14 mouse cellular contexts compared by ENCODE assay signal in the genomic region with DNA sequence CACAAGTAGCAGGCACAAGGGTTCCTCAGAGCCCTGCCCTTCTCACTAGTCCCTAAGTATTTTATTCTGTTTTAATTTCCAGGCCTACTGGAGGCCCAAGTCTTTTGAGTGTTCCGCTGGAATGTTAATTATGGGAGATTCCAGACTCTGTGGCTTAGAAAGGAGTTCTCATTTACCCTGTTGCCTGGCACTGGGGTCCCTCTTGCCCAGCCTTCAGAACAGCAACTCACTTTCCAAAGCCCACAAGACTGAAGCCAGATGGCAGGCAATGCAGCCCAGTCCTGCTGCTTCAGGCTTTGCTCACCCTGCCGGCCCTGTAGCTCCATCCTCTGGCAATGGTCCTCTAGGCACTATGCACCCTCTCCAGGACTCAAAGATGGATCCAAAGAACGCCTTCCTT.
A peak's percentile ranks its signal among the peaks of the same experiment; 100 is the strongest.
DNase-seq lines count a peak whose midpoint lies in the region; ATAC-seq and TF ChIP-seq lines count a peak whose summit lies in the region.
"Had no signal": no experiment of that assay in that cellular context is flagged by ENCODE, and none has a peak within 500 bp of the region (broad histone marks: within the 10 kb centered on the region; RNA-seq: fewer than 3 reads in every experiment).

No protein-coding gene starts in this region.

- no peaks in the 10 kb centered on the region for H3K9me3 ChIP-seq in forebrain, embryonic 14.5 days (replicated peaks; ENCODE audit: control insufficient read depth, low read length)
- no peaks in the 10 kb centered on the region for H3K9me3 ChIP-seq in forebrain, embryonic 10.5 days
- H3K9me3 ChIP-seq in lung, embryonic 16.5 days (ENCODE audit: control insufficient read depth, low read length): no peaks in the 10 kb centered on the region
- H3K9me3 ChIP-seq: lung, embryonic 15.5 days; midbrain, embryonic 12.5 days; neural tube, embryonic 13.5 days had no signal

- no peak overlapping the region for H3K4me2 ChIP-seq in forebrain, embryonic 14.5 days (ENCODE audit: low read length)
- no peak overlapping the region for H3K4me2 ChIP-seq in lung, embryonic 16.5 days (ENCODE audit: low read depth, low read length)
- H3K4me2 ChIP-seq: lung, embryonic 15.5 days; midbrain, embryonic 12.5 days; neural tube, embryonic 13.5 days had no signal

- no peak overlapping the region for H3K9ac ChIP-seq in forebrain, embryonic 14.5 days (ENCODE audit: low read length)
- no peak overlapping the region for H3K9ac ChIP-seq in lung, embryonic 16.5 days (ENCODE audit: low read length)
- H3K9ac ChIP-seq: lung, embryonic 15.5 days; midbrain, embryonic 12.5 days; neural tube, embryonic 13.5 days had no signal

- no peaks in the 10 kb centered on the region for H3K27me3 ChIP-seq in forebrain, embryonic 14.5 days (replicated peaks; ENCODE audit: control insufficient read depth, insufficient read depth, low read length)
- no peaks in the 10 kb centered on the region for H3K27me3 ChIP-seq in forebrain, embryonic 10.5 days (ENCODE audit: poor library complexity, severe bottlenecking)
- no peaks in the 10 kb centered on the region for H3K27me3 ChIP-seq in lung, embryonic 16.5 days (ENCODE audit: control insufficient read depth, insufficient read depth, low read depth, low read length)
- H3K27me3 ChIP-seq: lung, embryonic 15.5 days; midbrain, embryonic 12.5 days; neural tube, embryonic 13.5 days had no signal

- H3K4me1 ChIP-seq in forebrain, embryonic 14.5 days (ENCODE audit: control insufficient read depth, insufficient read depth, low read length): no peaks in the 10 kb centered on the region
- H3K4me1 ChIP-seq in forebrain, embryonic 10.5 days: peaks cover 6% of the 10 kb centered on the region; the same call in 1 of the 2 replicates
- H3K4me1 ChIP-seq in lung, embryonic 16.5 days (replicated peaks; ENCODE audit: control insufficient read depth, insufficient read depth, low read length): no peaks in the 10 kb centered on the region
- H3K4me1 ChIP-seq in lung, adult 2 months (ENCODE audit: control insufficient read depth, insufficient read depth, low read length): no peaks in the 10 kb centered on the region
- H3K4me1 ChIP-seq: lung, embryonic 15.5 days; neural tube, embryonic 13.5 days had no signal

- WGBS in forebrain, embryonic 14.5 days: 66% methylated on average over 3 of the region's 3 CpGs
- 81% methylated on average over 3 of the region's 3 CpGs for WGBS in forebrain, embryonic 10.5 days
- 65% methylated on average over 3 of the region's 3 CpGs for WGBS in lung, embryonic 16.5 days
- 75% methylated on average over 3 of the region's 3 CpGs for WGBS in lung, adult 2 months

- peak; percentile 39 for DNase-seq in forebrain, embryonic 14.5 days (ENCODE audit: low spot score)
- DNase-seq in forebrain, embryonic 10.5 days (ENCODE audit: extremely low spot score, low spot score): no peak
- no peak for DNase-seq in lung, adult 2 months
- DNase-seq in layer of hippocampus, adult 8-10 months (ENCODE audit: low spot score in 2 of 2): peak; percentile 40 to 48
- DNase-seq in right cerebral cortex, postnatal 14 days: peak; percentile 11
- DNase-seq in kidney, postnatal 36 days: no peak
- DNase-seq: heart, adult 2 months; kidney, adult 2 months; retina, postnatal 1 day had no signal

- TF ChIP-seq POLR2A in lung, adult 2 months (IDR thresholded peaks at IDR 0.05; ENCODE audit: borderline replicate concordance, extremely low read depth, low read depth, low read length): no peak

- peak; percentile 57; the same call in 1 of the 2 replicates for ATAC-seq in forebrain, embryonic 14.5 days
- peak; percentile 38; the same call in 1 of the 2 replicates for ATAC-seq in lung, embryonic 16.5 days (ENCODE audit: low read depth)
- no peak for ATAC-seq in megakaryocyte progenitor cell, adult 5-6 weeks (replicated peaks; ENCODE audit: poor library complexity)

- H3K27ac ChIP-seq in forebrain, embryonic 14.5 days (ENCODE audit: low read depth, low read length): no peak overlapping the region
- no peak overlapping the region for H3K27ac ChIP-seq in forebrain, embryonic 10.5 days
- no peak overlapping the region for H3K27ac ChIP-seq in lung, embryonic 16.5 days (ENCODE audit: low read length)
- H3K27ac ChIP-seq: heart, adult 2 months; lung, embryonic 15.5 days; midbrain, embryonic 12.5 days; neural tube, embryonic 13.5 days had no signal

- no peak overlapping the region for H3K4me3 ChIP-seq in forebrain, embryonic 14.5 days (ENCODE audit: low read depth, low read length)
- no peak overlapping the region for H3K4me3 ChIP-seq in forebrain, embryonic 10.5 days
- no peak overlapping the region for H3K4me3 ChIP-seq in lung, embryonic 16.5 days (ENCODE audit: low read length)
- H3K4me3 ChIP-seq in lung, adult 2 months (replicated peaks; ENCODE audit: extremely low read depth, low read depth, low read length): no peak overlapping the region
- H3K4me3 ChIP-seq: heart, adult 2 months; lung, embryonic 15.5 days; midbrain, embryonic 12.5 days; neural tube, embryonic 13.5 days had no signal

- no peaks in the 10 kb centered on the region for H3K36me3 ChIP-seq in forebrain, embryonic 14.5 days (ENCODE audit: control insufficient read depth, insufficient read depth, low read length)
- no peaks in the 10 kb centered on the region for H3K36me3 ChIP-seq in forebrain, embryonic 10.5 days (replicated peaks)
- no peaks in the 10 kb centered on the region for H3K36me3 ChIP-seq in lung, embryonic 16.5 days (ENCODE audit: control insufficient read depth, insufficient read depth, low read length)
- H3K36me3 ChIP-seq: lung, embryonic 15.5 days; midbrain, embryonic 12.5 days; neural tube, embryonic 13.5 days had no signal

- TF ChIP-seq CTCF in lung, adult 2 months (IDR thresholded peaks at IDR 0.05; ENCODE audit: insufficient read depth, low read length): no peak

Comparison
In these comparisons a context has a peak if more than half of its experiments do, and no peak if none do; other contexts are left out.
1. DNase-seq: peak in forebrain, embryonic 14.5 days (single experiment), layer of hippocampus, adult 8-10 months (2 of 2) and right cerebral cortex, postnatal 14 days (single experiment); none in forebrain, embryonic 10.5 days (single experiment), lung, adult 2 months (single experiment) and kidney, postnatal 36 days (0 of 2).